Mouse (Mus musculus) retina, embryonic 14.5 days (tissue): ENCODE data around the gene Lep.

ENCODE experiments used
- DNase-seq: peaks from one replicate; pipeline ENCODE4 v3.0.0-alpha.2; 2015; ENCODE audit warnings: low spot score

Gene Lep

DNA sequence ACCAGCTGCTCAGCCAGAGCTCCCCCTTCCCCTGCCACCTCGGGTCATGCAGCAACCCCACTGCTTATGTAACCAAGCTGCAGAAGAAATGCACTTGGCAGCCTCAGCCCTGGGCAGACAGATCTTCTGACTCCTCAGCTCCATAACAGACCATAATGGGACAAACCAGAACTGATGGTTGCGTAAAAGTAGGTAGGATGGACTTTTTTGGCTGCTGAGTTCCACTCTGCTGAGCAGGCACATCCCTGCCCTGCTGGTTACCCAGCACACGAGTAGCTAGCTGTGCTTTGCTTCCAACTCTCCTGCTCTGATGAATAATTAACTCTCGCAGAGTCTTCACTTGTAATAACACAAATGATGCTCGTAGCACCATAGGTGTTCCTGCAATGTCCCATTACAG, 10.1 kb upstream of the Lep start:
- no peak for DNase-seq

DNA sequence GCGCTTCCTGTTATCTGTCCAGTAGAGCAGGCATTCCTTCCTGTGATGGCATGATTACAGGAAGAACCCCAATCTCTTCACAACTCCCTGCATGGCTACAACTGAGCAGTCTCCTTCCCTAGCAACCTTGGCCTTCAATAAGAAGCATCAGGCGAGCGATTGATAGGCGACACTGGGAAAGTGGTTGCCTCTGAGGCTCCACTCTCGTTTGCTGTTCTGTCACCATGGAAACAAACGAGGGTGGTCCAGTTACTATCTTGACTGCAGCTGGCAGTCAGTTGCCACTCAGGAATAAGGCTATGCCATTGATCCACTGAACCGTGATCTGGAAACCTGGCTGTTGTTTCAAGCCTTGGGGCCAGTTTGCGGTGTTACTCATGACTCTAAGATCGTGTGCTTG, 7.8 kb upstream of the Lep start:
- peak; percentile 36 for DNase-seq

DNA sequence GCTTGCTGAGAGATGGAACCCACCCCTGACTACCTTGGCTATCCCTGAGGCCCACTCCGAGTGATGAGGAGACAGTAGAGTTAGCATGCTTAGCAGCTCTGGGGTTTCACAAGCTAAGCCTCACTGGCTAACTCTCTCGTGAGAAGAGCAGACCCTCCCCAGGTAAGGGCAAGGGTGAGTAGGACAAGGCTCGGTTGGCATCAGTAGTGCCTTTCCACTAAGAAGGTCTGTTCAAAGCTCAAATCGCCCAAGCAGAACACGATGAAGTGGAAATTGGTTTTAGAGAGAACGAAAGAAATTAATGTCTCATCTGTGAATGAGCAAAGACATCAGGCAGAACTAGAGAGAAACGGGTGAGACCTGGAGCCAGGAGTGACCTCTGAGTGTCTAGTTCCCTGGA, 6.8 kb upstream of the Lep start:
- no peak for DNase-seq

DNA sequence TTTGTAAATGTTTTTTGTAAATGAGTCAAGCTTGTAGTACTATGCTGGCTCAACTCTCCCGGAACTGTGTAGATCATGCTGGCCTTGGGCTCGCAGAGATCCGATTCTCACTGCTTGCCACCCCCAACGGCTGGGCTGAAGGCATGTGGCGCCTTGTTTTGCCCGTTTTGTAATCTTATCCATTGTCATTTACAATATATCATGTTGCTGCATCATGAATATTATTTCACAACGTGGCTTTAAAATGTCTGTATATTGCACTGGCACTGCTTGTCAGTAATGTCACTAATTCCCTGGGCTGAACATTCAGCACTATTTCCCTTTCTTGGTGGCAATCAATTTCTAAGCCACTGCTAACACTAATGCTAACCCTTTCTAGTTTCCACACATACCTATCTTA, 3.6 kb upstream of the Lep start:
- no peak for DNase-seq

GRCm38 (mm10) chr6:29066389-29066790, 6.4 kb downstream of the Lep start:
- DNase-seq = no peak

GRCm38 (mm10) chr6:29072258-29072657, 12.2 kb downstream of the Lep start:
- DNase-seq = no peak

DNA sequence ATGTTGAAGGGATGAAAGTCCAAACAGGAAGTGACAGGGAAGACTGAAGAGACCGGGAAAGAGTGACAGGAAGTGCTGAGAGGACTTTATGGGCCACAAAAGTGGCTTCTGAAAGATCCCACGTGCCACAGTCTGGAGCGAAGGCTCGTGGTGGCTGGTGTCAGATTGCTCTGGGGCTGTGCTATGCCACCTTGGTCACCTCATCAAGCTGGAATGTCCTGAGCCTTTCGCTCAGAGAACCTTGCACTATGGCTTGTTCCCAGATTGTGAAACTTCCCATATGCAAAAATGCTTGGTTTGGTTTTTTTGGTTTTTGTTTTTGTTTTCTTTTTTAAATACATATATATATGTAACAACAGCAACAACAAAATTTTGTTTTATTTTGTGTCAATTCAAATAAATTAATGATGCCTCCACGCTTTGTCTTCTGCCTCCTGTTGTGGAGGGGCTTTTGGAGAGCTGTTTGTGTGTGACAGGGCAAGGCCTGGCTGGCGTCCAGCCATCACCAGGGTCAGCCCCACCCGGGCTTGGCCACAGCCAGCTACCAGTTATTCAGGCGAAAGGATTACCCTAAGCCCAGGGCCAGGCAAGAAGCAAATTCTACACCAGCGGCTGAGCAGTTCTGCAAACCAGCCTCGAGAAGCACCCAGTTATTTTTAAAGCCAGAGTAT, 13.6 kb downstream of the Lep start:
- no peak for DNase-seq

GRCm38 (mm10) chr6:29074133-29074469, 14.1 kb downstream of the Lep start:
- no peak for DNase-seq

GRCm38 (mm10) chr6:29079291-29079690, 19.3 kb downstream of the Lep start:
- DNase-seq = no peak

- DNase-seq = no peak
Observed at GRCm38 (mm10) chr6:29081826-29082363, 21.9 kb downstream of the Lep start.

- no peak for DNase-seq
Observed at GRCm38 (mm10) chr6:29082776-29083354, 22.8 kb downstream of the Lep start.

GRCm38 (mm10) chr6:29084401-29084800, 24.4 kb downstream of the Lep start:
- no peak for DNase-seq

DNA sequence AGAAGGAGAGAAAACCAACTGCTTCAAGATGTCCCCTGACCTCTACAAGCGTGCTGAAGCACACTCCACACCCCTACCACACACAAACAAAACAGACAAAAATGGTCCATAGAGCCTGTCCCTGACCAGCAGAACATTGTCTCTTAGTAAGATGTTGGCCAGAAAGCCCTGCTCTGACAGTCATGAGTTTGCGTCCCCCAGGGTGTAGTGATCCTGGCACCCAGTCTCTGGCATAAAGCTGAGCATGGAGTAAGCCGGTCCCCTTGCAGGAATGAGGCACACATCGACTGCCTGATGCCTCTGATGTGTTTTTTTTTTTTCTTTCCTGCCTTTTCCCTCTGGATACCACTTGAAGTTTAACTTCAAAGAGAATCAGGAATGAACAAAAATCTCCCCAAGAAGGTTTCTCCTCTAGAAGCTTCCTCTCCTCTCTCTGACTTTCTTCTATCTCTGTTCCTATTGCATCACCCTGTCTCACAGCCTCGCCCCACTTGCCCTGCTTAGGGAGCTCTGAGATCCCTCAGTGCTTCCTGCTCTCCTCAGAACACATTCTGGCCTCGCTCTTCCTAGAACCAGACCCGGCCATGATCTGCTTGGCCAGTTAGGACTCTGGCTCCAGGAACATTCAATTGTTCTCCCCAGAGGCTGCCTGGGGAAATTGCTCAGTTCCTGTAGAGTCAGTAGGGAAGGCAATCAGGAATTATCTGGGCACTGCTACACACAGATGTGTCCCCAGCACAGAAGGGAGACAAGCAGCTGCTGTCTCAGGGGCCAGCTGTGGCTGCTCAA, 28.1 kb downstream of the Lep start:
- DNase-seq = no peak

DNA sequence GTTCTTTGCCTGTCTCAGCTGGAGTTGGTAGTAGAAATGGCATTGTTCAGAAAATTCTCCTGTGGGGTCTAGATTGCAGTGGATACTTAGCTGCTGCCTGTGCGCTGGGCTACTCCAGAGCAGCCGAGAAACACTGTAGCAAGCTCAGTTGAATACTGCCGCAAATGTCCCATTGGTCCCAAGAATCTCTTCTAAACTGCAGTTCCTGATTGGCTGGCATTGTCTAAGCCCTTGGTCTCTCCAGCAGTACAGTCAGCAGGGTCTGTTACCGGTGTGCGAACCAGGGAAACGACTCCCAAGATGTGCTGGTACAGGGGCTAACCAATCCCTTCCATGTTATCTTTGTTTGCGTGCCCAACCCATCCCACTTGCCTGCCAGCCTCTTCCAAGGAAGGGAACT, 32.2 kb downstream of the Lep start:
- DNase-seq = no peak

GRCm38 (mm10) chr6:29092904-29093303, 32.9 kb downstream of the Lep start:
- DNase-seq = no peak

DNA sequence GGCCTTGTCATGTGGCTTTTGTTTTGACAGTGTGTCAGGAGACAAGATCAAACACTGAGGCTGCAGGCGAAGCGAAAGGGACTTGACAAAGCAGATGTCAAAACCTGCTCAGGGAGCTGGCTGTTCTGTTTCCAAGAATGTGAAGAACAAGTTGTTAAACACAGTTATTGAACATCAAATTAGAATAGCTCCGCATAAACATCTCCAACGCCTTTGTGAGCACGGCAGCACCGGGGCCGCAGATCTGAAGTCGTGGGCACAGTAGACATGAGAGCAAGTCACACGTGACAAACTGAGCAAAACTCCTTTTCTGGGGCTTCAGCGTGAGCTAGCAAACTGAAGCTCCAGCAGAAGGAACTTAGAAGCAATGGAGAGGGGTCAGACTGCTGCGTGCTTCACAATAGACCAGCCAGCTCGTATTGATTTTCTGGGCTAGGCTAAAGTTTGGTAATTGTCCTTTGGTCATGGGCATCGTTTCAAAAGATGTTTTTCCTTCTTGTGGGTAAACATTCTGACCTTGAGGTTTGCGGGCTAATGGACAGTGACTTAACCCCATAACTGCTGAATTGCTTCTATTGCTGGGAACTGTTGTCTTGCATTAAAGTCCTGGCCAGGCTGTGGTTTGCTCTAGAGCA, 39.6 kb downstream of the Lep start:
- no peak for DNase-seq

DNA sequence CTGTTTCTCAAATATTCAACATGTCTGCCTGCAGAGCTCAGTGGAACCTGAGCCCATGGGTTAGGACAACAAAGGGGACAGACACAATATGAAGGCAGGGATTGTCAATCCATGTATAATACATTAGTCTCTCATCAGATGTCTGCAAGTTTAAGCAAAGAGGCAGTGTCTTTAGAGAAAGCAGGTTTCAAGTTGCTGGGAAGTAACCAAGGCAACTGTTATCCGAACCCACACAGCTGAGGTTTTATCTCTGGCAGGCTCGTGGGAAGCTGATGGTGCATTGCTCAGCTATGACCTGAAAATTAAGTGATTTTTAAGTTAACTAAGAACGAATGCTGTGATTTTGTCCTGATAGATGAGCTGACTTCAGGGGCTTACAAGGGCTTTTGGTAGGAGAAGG, 40.4 kb downstream of the Lep start:
- no peak for DNase-seq

DNA sequence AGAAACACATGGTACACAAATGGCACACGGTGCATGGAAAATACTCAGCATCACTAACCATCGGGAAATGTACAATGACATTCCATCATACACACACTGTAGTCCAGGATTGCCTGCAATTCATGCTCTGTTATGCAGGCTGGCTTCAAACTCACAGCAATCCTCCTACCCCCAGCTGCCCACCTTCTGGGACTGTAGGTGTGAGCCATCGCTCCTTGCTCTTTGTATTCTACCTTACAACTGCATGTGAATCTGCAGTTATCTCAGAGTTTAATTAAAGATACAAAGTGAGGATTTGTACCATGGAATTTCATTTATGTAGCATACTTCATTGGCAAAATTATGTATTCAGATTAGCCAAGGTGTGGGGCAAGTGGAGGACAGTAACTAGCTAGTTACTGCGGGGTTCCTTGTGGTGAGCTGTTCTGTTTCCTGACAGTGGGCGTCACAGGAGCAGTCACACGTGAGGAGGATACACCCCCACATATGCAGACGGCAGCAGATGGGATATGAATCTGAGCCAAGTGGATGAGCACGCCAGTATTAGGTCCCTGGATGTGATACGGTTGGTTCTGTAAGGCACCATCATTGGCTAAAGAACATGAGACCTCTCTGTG, 41.3 kb downstream of the Lep start:
- no peak for DNase-seq

- no peak for DNase-seq
Observed at GRCm38 (mm10) chr6:29108376-29108775, 48.4 kb downstream of the Lep start.

GRCm38 (mm10) chr6:29111501-29111900, 51.5 kb downstream of the Lep start:
- DNase-seq = no peak

- no peak for DNase-seq
Observed at GRCm38 (mm10) chr6:29115756-29116155, 55.7 kb downstream of the Lep start.

DNA sequence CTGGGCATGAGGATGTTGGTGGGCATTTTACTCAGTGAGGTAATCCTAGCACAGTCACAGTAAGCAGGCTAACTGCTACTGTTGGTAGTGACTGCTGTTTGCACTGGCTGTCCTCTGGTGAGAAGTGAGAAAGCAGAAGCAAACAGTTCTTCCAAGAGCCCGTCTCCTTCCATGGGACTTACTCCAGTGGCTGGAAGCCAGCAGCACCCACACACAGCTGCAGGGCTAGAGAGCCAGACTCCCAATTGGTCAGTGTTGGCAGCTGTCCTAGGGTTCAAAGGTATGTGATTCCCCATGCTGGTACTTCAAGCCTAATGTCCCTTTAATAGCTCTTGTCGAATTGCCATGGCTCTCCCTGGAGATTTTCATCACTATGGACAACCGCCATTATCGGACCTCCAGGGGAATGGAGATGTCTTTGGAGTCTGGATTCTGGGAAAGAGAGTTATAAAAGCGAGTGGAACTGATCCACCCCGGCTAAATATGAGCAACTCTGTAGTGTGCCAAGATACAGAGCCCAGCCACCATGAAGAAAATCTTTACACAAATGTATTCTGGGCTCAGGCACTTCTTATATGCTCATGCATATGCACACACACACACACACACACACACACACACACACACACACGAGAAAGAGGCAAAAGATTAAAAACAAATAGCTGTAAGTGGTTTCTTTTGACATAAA, 57.5 kb downstream of the Lep start:
- DNase-seq = peak; percentile 4
